Mouse (Mus musculus): ENCODE data around the gene Mettl9.
"Not testable (repeated sequence)": the region's sequence is repeated elsewhere in the genome, so short reads cannot be mapped to it uniquely, and the experiment has no call there.

Gene Mettl9

GRCm38 (mm10) chr7:121033856-121034652 lies at the start of gene Mettl9:
Gene Mettl9, plus strand, starts transcription at chr7:121034445.
- DNase-seq (ENCODE audit: low spot score in 2 of 2): peak; percentile 94 to 98

GRCm38 (mm10) chr7:120991191-120991590 lies 43.1 kb upstream of the Mettl9 start:
- DNase-seq (ENCODE audit: low spot score in 2 of 2): no peak

GRCm38 (mm10) chr7:120999021-120999530 lies 35.2 kb upstream of the Mettl9 start:
- no peak for DNase-seq (ENCODE audit: low spot score in 2 of 2)

GRCm38 (mm10) chr7:121000065-121000822 lies 34.0 kb upstream of the Mettl9 start:
- DNase-seq (ENCODE audit: low spot score in 2 of 2): no peak

- no peak for DNase-seq (ENCODE audit: low spot score in 2 of 2)
These were observed 32.4 kb upstream of the Mettl9 start for GRCm38 (mm10) chr7:121001879-121002278.

- DNase-seq (ENCODE audit: low spot score in 2 of 2): no peak
These were observed 31.8 kb upstream of the Mettl9 start for GRCm38 (mm10) chr7:121002407-121002928.

- DNase-seq (ENCODE audit: low spot score in 2 of 2): no peak
These were observed 30.3 kb upstream of the Mettl9 start for GRCm38 (mm10) chr7:121003793-121004418.

- DNase-seq (ENCODE audit: low spot score in 2 of 2): no peak
These were observed 22.2 kb upstream of the Mettl9 start for GRCm38 (mm10) chr7:121011794-121012689.

- no peak for DNase-seq (ENCODE audit: low spot score in 2 of 2)
These were observed 19.8 kb upstream of the Mettl9 start for GRCm38 (mm10) chr7:121014486-121014885.

GRCm38 (mm10) chr7:121018778-121019177 lies 15.5 kb upstream of the Mettl9 start:
- no peak for DNase-seq (ENCODE audit: low spot score in 2 of 2)

- no peak for DNase-seq (ENCODE audit: low spot score in 2 of 2)
These were observed 14.0 kb upstream of the Mettl9 start for GRCm38 (mm10) chr7:121020277-121020676.

GRCm38 (mm10) chr7:121025221-121026008 lies 8.8 kb upstream of the Mettl9 start:
- no peak for DNase-seq (ENCODE audit: low spot score in 2 of 2)

GRCm38 (mm10) chr7:121026300-121026699 lies 7.9 kb upstream of the Mettl9 start:
- no peak for DNase-seq (ENCODE audit: low spot score in 2 of 2)

GRCm38 (mm10) chr7:121029947-121030346 lies 4.3 kb upstream of the Mettl9 start:
- not testable (repeated sequence) for DNase-seq (ENCODE audit: low spot score in 2 of 2)

- DNase-seq (ENCODE audit: low spot score in 2 of 2): no peak
These were observed 476 bp downstream of the Mettl9 start for GRCm38 (mm10) chr7:121034701-121035141.

- no peak for DNase-seq (ENCODE audit: low spot score in 2 of 2)
These were observed 996 bp downstream of the Mettl9 start for GRCm38 (mm10) chr7:121035161-121035721.

GRCm38 (mm10) chr7:121040595-121040994 lies 6.3 kb downstream of the Mettl9 start:
- no peak for DNase-seq (ENCODE audit: low spot score in 2 of 2)

GRCm38 (mm10) chr7:121041989-121042388 lies 7.7 kb downstream of the Mettl9 start:
- no peak for DNase-seq (ENCODE audit: low spot score in 2 of 2)

GRCm38 (mm10) chr7:121043004-121043403 lies 8.8 kb downstream of the Mettl9 start:
- DNase-seq (ENCODE audit: low spot score in 2 of 2): no peak

GRCm38 (mm10) chr7:121043510-121043909 lies 9.3 kb downstream of the Mettl9 start:
- DNase-seq (ENCODE audit: low spot score in 2 of 2): no peak
